Mouse (Mus musculus) central nervous system, embryonic 18 days (tissue): ENCODE results near the gene 1700123O20Rik. TPM values are rescaled to one million over a fixed set of nuclear protein-coding genes. Genes with fewer than 3 reads are reported as not detected.

Experiments
- polyA plus RNA-seq: library from polyadenylated mRNA; depleted of rRNA; stranded (reverse); fragments of >200 nt; gene quantifications from 2 replicates; pipeline ENCODE4 v1.2.3, GENCODE M21; 2012; rRNA removed

The 1700123O20Rik gene
- polyA plus RNA-seq = 63.9 and 64.6 TPM in 2 replicates

GRCm38 (mm10) chr14:54686063-54686521 lies at the start of gene 1700123O20Rik:
Gene 1700123O20Rik, plus strand, starts transcription at chr14:54686216.

GRCm38 (mm10) chr14:54640946-54641304 lies 45.1 kb upstream of the 1700123O20Rik start, which contains the start of gene Gm17606:
Gene Gm17606, plus strand, starts transcription at chr14:54640952.

GRCm38 (mm10) chr14:54641305-54641969 lies 44.6 kb upstream of the 1700123O20Rik start, which contains the start of gene Cdh24:
Gene Cdh24, minus strand, starts transcription at chr14:54641364.

GRCm38 (mm10) chr14:54686522-54687143 lies 617 bp downstream of the 1700123O20Rik start, which contains the start of gene Acin1:
Gene Acin1, minus strand, starts transcription at chr14:54686931.

GRCm38 (mm10) chr14:54698733-54699132 lies 12.7 kb downstream of the 1700123O20Rik start, which contains the start of gene Gm29776:
Gene Gm29776, minus strand, starts transcription at chr14:54698833.

GRCm38 (mm10) chr14:54712074-54712473 lies 26.1 kb downstream of the 1700123O20Rik start, which contains the start of gene Cebpe:
Gene Cebpe, minus strand, starts transcription at chr14:54712174.

Other genes with a start within 250 kb of the 1700123O20Rik start
- 29.7 and 31.7 TPM in 2 replicates for gene Lrp10, start 222.1 kb upstream of the 1700123O20Rik start, polyA plus RNA-seq
- gene Rem2, start 210.1 kb upstream of the 1700123O20Rik start, polyA plus RNA-seq = 17.0 and 19.6 TPM in 2 replicates
- 92.5 and 93.8 TPM in 2 replicates for gene Prmt5, start 168.7 kb upstream of the 1700123O20Rik start, polyA plus RNA-seq
- gene Haus4, start 131.6 kb upstream of the 1700123O20Rik start, polyA plus RNA-seq = 13.7 and 14.3 TPM in 2 replicates
- 5.5 and 6.2 TPM in 2 replicates for gene Ajuba, start 108.7 kb upstream of the 1700123O20Rik start, polyA plus RNA-seq
- 8.3 TPM in 2 replicates for gene 4931414P19Rik, start 80.2 kb upstream of the 1700123O20Rik start, polyA plus RNA-seq
- 248 and 267 TPM in 2 replicates for gene Psmb5, start 68.2 kb upstream of the 1700123O20Rik start, polyA plus RNA-seq
- 0.04 and 0.06 TPM in 2 replicates for gene Psmb11, start 64.8 kb upstream of the 1700123O20Rik start, polyA plus RNA-seq
- not detected in 2 replicates for gene Gm17606, start 45.3 kb upstream of the 1700123O20Rik start, polyA plus RNA-seq
- 39.6 and 45.5 TPM in 2 replicates for gene Cdh24, start 44.9 kb upstream of the 1700123O20Rik start, polyA plus RNA-seq
- gene Acin1, start 715 bp downstream of the 1700123O20Rik start, polyA plus RNA-seq = 225 and 264 TPM in 2 replicates
- 0.10 and 0.12 TPM in 2 replicates for gene Gm29776, start 12.6 kb downstream of the 1700123O20Rik start, polyA plus RNA-seq
- 0.06 and 0.11 TPM in 2 replicates for gene Cebpe, start 26.0 kb downstream of the 1700123O20Rik start, polyA plus RNA-seq
- 14.4 and 15.7 TPM in 2 replicates for gene Slc7a8, start 95.7 kb downstream of the 1700123O20Rik start, polyA plus RNA-seq
- gene Rnf212b, start 127.9 kb downstream of the 1700123O20Rik start, polyA plus RNA-seq = 0.08 TPM in 1 of 2 replicates, not detected in the other
- 6.2 and 8.5 TPM in 2 replicates for gene Homez, start 184.7 kb downstream of the 1700123O20Rik start, polyA plus RNA-seq
- gene Ppp1r3e, start 191.3 kb downstream of the 1700123O20Rik start, polyA plus RNA-seq = 25.1 and 26.0 TPM in 2 replicates
- gene Bcl2l2, start 197.2 kb downstream of the 1700123O20Rik start, polyA plus RNA-seq = 44.3 and 49.5 TPM in 2 replicates
- 0.26 and 0.39 TPM in 2 replicates for gene Gm20521, start 197.2 kb downstream of the 1700123O20Rik start, polyA plus RNA-seq
- 602 and 626 TPM in 2 replicates for gene Pabpn1, start 206.3 kb downstream of the 1700123O20Rik start, polyA plus RNA-seq
- gene Slc22a17, start 226.9 kb downstream of the 1700123O20Rik start, polyA plus RNA-seq = 621 and 624 TPM in 2 replicates
- gene Efs, start 239.9 kb downstream of the 1700123O20Rik start, polyA plus RNA-seq = 18.4 and 20.5 TPM in 2 replicates
- gene Il25, start 246.5 kb downstream of the 1700123O20Rik start, polyA plus RNA-seq = 0.17 and 0.33 TPM in 2 replicates